Mouse (Mus musculus): ENCODE measurements around the gene Cd70. TPM values are rescaled to one million over a fixed set of nuclear protein-coding genes. Genes with fewer than 3 reads are reported as not detected.
"Not testable (repeated sequence)": the region's sequence is repeated elsewhere in the genome, so short reads cannot be mapped to it uniquely, and the experiment has no call there.

Cd70 gene
- polyA plus RNA-seq, 1 experiment, result not detected

- DNase-seq, result no peak
- no peak for TF ChIP-seq CTCF (IDR thresholded peaks at IDR 0.05; ENCODE audit: insufficient read depth, low read length)
- no peak for TF ChIP-seq POLR2A (IDR thresholded peaks at IDR 0.05; ENCODE audit: borderline replicate concordance, extremely low read depth, low read depth, low read length)
- no peaks in the 10 kb centered on the region for H3K4me1 ChIP-seq (ENCODE audit: control insufficient read depth, insufficient read depth, low read length)
- 62% methylated on average over 3 of the region's 3 CpGs for WGBS
- H3K4me3 ChIP-seq (replicated peaks; ENCODE audit: extremely low read depth, low read depth, low read length), result no peak overlapping the region
Measured at GRCm38 (mm10) chr17:57139708-57140107, 9.9 kb downstream of the Cd70 start.

- Histone ChIP-seq H3K4me1 (ENCODE audit: control insufficient read depth, insufficient read depth, low read length) (no peaks in the 10 kb centered on the region), H3K4me3 (replicated peaks; ENCODE audit: extremely low read depth, low read depth, low read length) (no peak overlapping the region)
- no peak for DNase-seq
- TF ChIP-seq CTCF (IDR thresholded peaks at IDR 0.05; ENCODE audit: insufficient read depth, low read length), result no peak
- TF ChIP-seq POLR2A (IDR thresholded peaks at IDR 0.05; ENCODE audit: borderline replicate concordance, extremely low read depth, low read depth, low read length), result no peak
- WGBS, result 70% methylated on average over 4 of the region's 4 CpGs
Measured at GRCm38 (mm10) chr17:57138676-57139075, 10.9 kb downstream of the Cd70 start.

- WGBS, result 65% methylated on average over 3 of the region's 3 CpGs
- H3K4me3 ChIP-seq (replicated peaks; ENCODE audit: extremely low read depth, low read depth, low read length), result no peak overlapping the region
- DNase-seq, result no peak
- no peaks in the 10 kb centered on the region for H3K4me1 ChIP-seq (ENCODE audit: control insufficient read depth, insufficient read depth, low read length)
- TF ChIP-seq POLR2A (IDR thresholded peaks at IDR 0.05; ENCODE audit: borderline replicate concordance, extremely low read depth, low read depth, low read length) (no peak), CTCF (IDR thresholded peaks at IDR 0.05; ENCODE audit: insufficient read depth, low read length) (no peak)
Measured at GRCm38 (mm10) chr17:57135635-57136034, 13.9 kb downstream of the Cd70 start.

- H3K4me3 ChIP-seq (replicated peaks; ENCODE audit: extremely low read depth, low read depth, low read length), result no peak overlapping the region
- TF ChIP-seq POLR2A (IDR thresholded peaks at IDR 0.05; ENCODE audit: borderline replicate concordance, extremely low read depth, low read depth, low read length) (no peak), CTCF (IDR thresholded peaks at IDR 0.05; ENCODE audit: insufficient read depth, low read length) (no peak)
Measured at GRCm38 (mm10) chr17:57134693-57135092, 14.9 kb downstream of the Cd70 start.

GRCm38 (mm10) chr17:57134021-57134420 is 15.6 kb downstream of the Cd70 start:
- H3K4me1 ChIP-seq (ENCODE audit: control insufficient read depth, insufficient read depth, low read length); DNase-seq; H3K4me3 ChIP-seq (replicated peaks; ENCODE audit: extremely low read depth, low read depth, low read length): not testable (repeated sequence)
- WGBS, result 26% methylated on average over 3 of the region's 3 CpGs

More at GRCm38 (mm10) chr17:57134693-57135092, 14.9 kb downstream of the Cd70 start:
- no peak for DNase-seq
- 70% methylated on average over 2 of the region's 2 CpGs for WGBS
- H3K4me1 ChIP-seq (ENCODE audit: control insufficient read depth, insufficient read depth, low read length), result no peaks in the 10 kb centered on the region

- TF ChIP-seq CTCF (IDR thresholded peaks at IDR 0.05; ENCODE audit: insufficient read depth, low read length) (no peak), POLR2A (IDR thresholded peaks at IDR 0.05; ENCODE audit: borderline replicate concordance, extremely low read depth, low read depth, low read length) (no peak)
- 83% methylated on average over 1 of the region's 1 CpGs for WGBS
- Histone ChIP-seq H3K4me3 (replicated peaks; ENCODE audit: extremely low read depth, low read depth, low read length) (no peak overlapping the region), H3K4me1 (ENCODE audit: control insufficient read depth, insufficient read depth, low read length) (no peaks in the 10 kb centered on the region)
- no peak for DNase-seq
Measured at GRCm38 (mm10) chr17:57131793-57132192, 17.8 kb downstream of the Cd70 start.

- no peaks in the 10 kb centered on the region for H3K4me1 ChIP-seq (ENCODE audit: control insufficient read depth, insufficient read depth, low read length)
- WGBS, result 48% methylated on average over 3 of the region's 3 CpGs
- no peak for TF ChIP-seq CTCF (IDR thresholded peaks at IDR 0.05; ENCODE audit: insufficient read depth, low read length)
- TF ChIP-seq POLR2A (IDR thresholded peaks at IDR 0.05; ENCODE audit: borderline replicate concordance, extremely low read depth, low read depth, low read length), result no peak
Measured at GRCm38 (mm10) chr17:57125853-57126622, 23.5 kb downstream of the Cd70 start.

GRCm38 (mm10) chr17:57124792-57125191 is 24.8 kb downstream of the Cd70 start:
- H3K4me1 ChIP-seq (ENCODE audit: control insufficient read depth, insufficient read depth, low read length), result no peaks in the 10 kb centered on the region
- 69% methylated on average over 4 of the region's 4 CpGs for WGBS
- DNase-seq, result no peak
- no peak overlapping the region for H3K4me3 ChIP-seq (replicated peaks; ENCODE audit: extremely low read depth, low read depth, low read length)
- TF ChIP-seq POLR2A (IDR thresholded peaks at IDR 0.05; ENCODE audit: borderline replicate concordance, extremely low read depth, low read depth, low read length) (no peak), CTCF (IDR thresholded peaks at IDR 0.05; ENCODE audit: insufficient read depth, low read length) (no peak)

More at GRCm38 (mm10) chr17:57125853-57126622, 23.5 kb downstream of the Cd70 start:
- no peak overlapping the region for H3K4me3 ChIP-seq (replicated peaks; ENCODE audit: extremely low read depth, low read depth, low read length)
- DNase-seq, result no peak

- TF ChIP-seq CTCF (IDR thresholded peaks at IDR 0.05; ENCODE audit: insufficient read depth, low read length) (no peak), POLR2A (IDR thresholded peaks at IDR 0.05; ENCODE audit: borderline replicate concordance, extremely low read depth, low read depth, low read length) (no peak)
- no peak overlapping the region for H3K4me3 ChIP-seq (replicated peaks; ENCODE audit: extremely low read depth, low read depth, low read length)
- DNase-seq, result no peak
- 85% methylated on average over 11 of the region's 11 CpGs for WGBS
- H3K4me1 ChIP-seq (ENCODE audit: control insufficient read depth, insufficient read depth, low read length), result no peaks in the 10 kb centered on the region
Measured at GRCm38 (mm10) chr17:57123192-57124118, 26.1 kb downstream of the Cd70 start.

Data from lung, adult 2 months (tissue).